In the genomic region with DNA sequence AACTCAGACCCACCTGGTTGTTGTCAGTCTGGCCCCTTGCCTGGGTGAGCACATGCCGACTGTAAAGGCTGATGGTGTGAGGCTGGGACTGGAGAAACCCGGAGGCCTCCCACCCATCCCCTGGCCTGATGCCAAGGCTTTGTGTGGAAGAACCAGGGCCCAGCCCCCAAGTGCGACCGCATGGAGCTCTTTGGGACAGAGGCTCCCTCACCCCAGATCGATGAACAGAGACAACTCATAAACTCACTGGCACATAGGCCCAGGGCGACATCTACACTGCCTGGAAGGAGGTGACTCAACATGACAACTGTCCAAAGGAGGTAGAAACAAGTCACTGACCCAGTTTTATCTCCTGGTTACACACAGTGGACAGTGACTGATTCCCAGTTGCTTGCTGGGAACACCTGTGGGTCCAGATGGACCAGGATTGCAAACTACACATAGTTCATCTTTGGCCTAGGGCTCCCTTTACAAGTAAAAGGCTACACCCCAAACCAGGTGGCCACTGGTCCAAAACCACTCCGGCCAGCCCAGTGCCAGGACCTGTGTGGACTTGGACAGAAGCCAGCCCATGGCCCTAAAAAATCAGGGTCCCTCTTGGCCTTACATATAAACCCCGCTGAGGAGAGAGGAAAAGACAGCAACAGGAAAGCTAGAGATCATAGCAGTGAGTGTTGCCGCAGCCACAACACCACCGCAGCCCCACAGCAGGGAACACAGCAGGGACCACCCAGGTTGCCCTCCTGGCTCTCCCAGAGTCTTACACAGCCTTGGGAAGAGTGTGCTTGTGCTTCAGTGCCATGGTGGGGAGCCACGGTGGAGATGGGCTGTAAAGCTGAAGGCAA, we compare ENCODE assay signal across 11 mouse cellular contexts.
DNase-seq lines count a peak whose midpoint lies in the region; ATAC-seq lines count a peak whose summit lies in the region.
"Had no signal": no experiment of that assay in that cellular context is flagged by ENCODE, and none has a peak within 500 bp of the region (broad histone marks: within the 10 kb centered on the region; RNA-seq: fewer than 3 reads in every experiment).

No protein-coding gene starts in this region.

- H3K4me2 ChIP-seq in kidney, embryonic 16.5 days (replicated peaks; ENCODE audit: low read depth, low read length): no peak overlapping the region
- no peak overlapping the region for H3K4me2 ChIP-seq in kidney, embryonic 15.5 days
- no peak overlapping the region for H3K4me2 ChIP-seq in stomach, embryonic 14.5 days (replicated peaks; ENCODE audit: low read depth, low read length)
- H3K4me2 ChIP-seq: limb, embryonic 12.5 days had no signal

- no peak overlapping the region for H3K4me3 ChIP-seq in kidney, embryonic 16.5 days (ENCODE audit: low read length)
- no peak overlapping the region for H3K4me3 ChIP-seq in kidney, embryonic 15.5 days (replicated peaks)
- H3K4me3 ChIP-seq in stomach, embryonic 14.5 days (ENCODE audit: low read depth, low read length): no peak overlapping the region
- H3K4me3 ChIP-seq: heart, adult 2 months; limb, embryonic 12.5 days had no signal

- no peak overlapping the region for H3K27ac ChIP-seq in kidney, embryonic 16.5 days (ENCODE audit: low read length)
- no peak overlapping the region for H3K27ac ChIP-seq in kidney, embryonic 15.5 days
- H3K27ac ChIP-seq in stomach, embryonic 14.5 days (ENCODE audit: low read length): peak overlapping the region; percentile 10; the same call in 1 of the 2 replicates
- H3K27ac ChIP-seq: heart, adult 2 months; limb, embryonic 12.5 days had no signal

- no peaks in the 10 kb centered on the region for H3K36me3 ChIP-seq in kidney, embryonic 16.5 days (ENCODE audit: insufficient read depth, low read length)
- H3K36me3 ChIP-seq in kidney, embryonic 15.5 days: no peaks in the 10 kb centered on the region
- no peaks in the 10 kb centered on the region for H3K36me3 ChIP-seq in stomach, embryonic 14.5 days (ENCODE audit: control insufficient read depth, insufficient read depth, low read length)
- H3K36me3 ChIP-seq: limb, embryonic 12.5 days had no signal

- peaks cover 50% of the 10 kb centered on the region for H3K4me1 ChIP-seq in kidney, embryonic 16.5 days (ENCODE audit: insufficient read depth, low read length)
- H3K4me1 ChIP-seq in kidney, embryonic 15.5 days: peaks cover 72% of the 10 kb centered on the region
- H3K4me1 ChIP-seq in stomach, embryonic 14.5 days (ENCODE audit: control insufficient read depth, insufficient read depth, low read length): peaks cover 32% of the 10 kb centered on the region

- peak; percentile 37 for DNase-seq in adrenal gland, adult 2 months
- no peak for DNase-seq in adrenal gland, postnatal 14 days
- DNase-seq in right cerebral cortex, postnatal 10 days (ENCODE audit: low spot score in 2 of 2): peak; percentile 49 to 52
- no peak for DNase-seq in right cerebral cortex, postnatal 36 days (ENCODE audit: low spot score in 2 of 2)
- no peak for DNase-seq in spleen, postnatal 10 days (ENCODE audit: low spot score in 2 of 2)
- DNase-seq: heart, adult 2 months; kidney, adult 2 months had no signal

- peak overlapping the region; percentile 24; the same call in 1 of the 2 replicates for H3K9ac ChIP-seq in kidney, embryonic 16.5 days (replicated peaks; ENCODE audit: low read length)
- no peak overlapping the region for H3K9ac ChIP-seq in kidney, embryonic 15.5 days
- no peak overlapping the region for H3K9ac ChIP-seq in stomach, embryonic 14.5 days (replicated peaks; ENCODE audit: low read depth, low read length)
- H3K9ac ChIP-seq: limb, embryonic 12.5 days had no signal

- H3K27me3 ChIP-seq in kidney, embryonic 16.5 days (ENCODE audit: insufficient read depth, low read length): no peaks in the 10 kb centered on the region
- H3K27me3 ChIP-seq in kidney, embryonic 15.5 days: no peaks in the 10 kb centered on the region
- no peaks in the 10 kb centered on the region for H3K27me3 ChIP-seq in stomach, embryonic 14.5 days (ENCODE audit: control insufficient read depth, insufficient read depth, low read length)
- H3K27me3 ChIP-seq: limb, embryonic 12.5 days had no signal

- H3K9me3 ChIP-seq in kidney, embryonic 16.5 days (ENCODE audit: low read length): no peaks in the 10 kb centered on the region
- H3K9me3 ChIP-seq in kidney, embryonic 15.5 days (replicated peaks): no peaks in the 10 kb centered on the region
- no peaks in the 10 kb centered on the region for H3K9me3 ChIP-seq in stomach, embryonic 14.5 days (ENCODE audit: control insufficient read depth, low read depth, low read length)
- H3K9me3 ChIP-seq: limb, embryonic 12.5 days had no signal

- ATAC-seq in kidney, embryonic 16.5 days (ENCODE audit: low FRiP score, low TSS enrichment): no peak
- no peak for ATAC-seq in kidney, embryonic 15.5 days (replicated peaks; ENCODE audit: low FRiP score)
- peak; percentile 18; the same call in 1 of the 2 replicates for ATAC-seq in stomach, embryonic 14.5 days (ENCODE audit: insufficient number of reproducible peaks, insufficient read depth, low FRiP score, low read depth)

- 46% methylated on average over 11 of the region's 11 CpGs for WGBS in kidney, embryonic 16.5 days
- WGBS in kidney, embryonic 15.5 days: 41% methylated on average over 11 of the region's 11 CpGs
- 42% methylated on average over 11 of the region's 11 CpGs for WGBS in stomach, embryonic 14.5 days

Comparison
In these comparisons a context has a peak if more than half of its experiments do, and no peak if none do; other contexts are left out.
1. DNase-seq: peak in adrenal gland, adult 2 months (single experiment) and right cerebral cortex, postnatal 10 days (2 of 2); none in adrenal gland, postnatal 14 days (single experiment), right cerebral cortex, postnatal 36 days (0 of 2) and spleen, postnatal 10 days (0 of 2).